Mouse (Mus musculus): ENCODE results near the gene Ephb4. TPM values are rescaled to one million over a fixed set of nuclear protein-coding genes. Genes with fewer than 3 reads are reported as not detected.

Ephb4 gene
- 36.7 and 37.6 TPM in 2 replicates for polyA plus RNA-seq (2015; fragmentation: Nextera tagmentation; extraction: Ambion mirVana)

- WGBS = under 1% methylated on average over 29 of the region's 32 CpGs
- Histone ChIP-seq H3K4me3 (replicated peaks) (peak within 1 kb of the TSS; percentile 76), H3K36me3 (peaks cover 9% of the 10 kb centered on the region), H3K27ac (peak within 1 kb of the TSS; percentile 97), H3K4me2 (replicated peaks) (peak within 1 kb of the TSS; percentile 93), H3K9ac (peak within 1 kb of the TSS; percentile 90), H3K27me3 (replicated peaks) (no peaks in the 10 kb centered on the region), H3K9me3 (no peaks in the 10 kb centered on the region), H3K4me1 (replicated peaks) (peaks cover 50% of the 10 kb centered on the region)
- ATAC-seq = peak; percentile 94
These were observed at the start of gene Ephb4 for GRCm38 (mm10) chr5:137349384-137350204. TSS of gene Ephb4 (plus strand) at chr5:137350109.

DNA sequence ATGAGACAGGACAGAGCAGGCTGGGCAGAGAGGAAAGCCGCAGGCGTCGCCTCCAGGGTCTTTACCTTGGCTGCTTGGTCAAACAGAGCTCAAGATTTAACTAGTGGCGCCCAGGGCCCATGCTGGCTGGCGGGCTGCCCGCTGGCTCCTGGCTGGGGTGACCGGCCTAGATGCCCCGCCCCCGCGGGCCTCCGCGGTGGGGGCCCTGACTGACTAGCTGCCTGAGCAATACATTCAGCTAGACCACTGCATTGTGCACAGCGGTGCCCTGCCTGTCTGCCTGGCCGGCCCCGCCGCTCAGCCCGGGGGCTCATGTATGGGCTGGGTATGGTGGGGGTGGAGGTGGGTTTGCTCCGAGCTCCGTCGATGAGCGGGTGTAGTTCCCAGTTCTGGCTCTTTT, 48.7 kb upstream of the Ephb4 start:
- Histone ChIP-seq H3K4me2 (replicated peaks) (no peak overlapping the region), H3K36me3 (peaks cover 69% of the 10 kb centered on the region), H3K9ac (no peak overlapping the region), H3K27ac (no peak overlapping the region), H3K4me3 (replicated peaks) (no peak overlapping the region), H3K4me1 (replicated peaks) (peaks cover 18% of the 10 kb centered on the region), H3K9me3 (no peaks in the 10 kb centered on the region), H3K27me3 (replicated peaks) (no peaks in the 10 kb centered on the region)
- 77% methylated on average over 21 of the region's 21 CpGs for WGBS
- ATAC-seq = peak; percentile 40; the same call in 1 of the 2 replicates

DNA sequence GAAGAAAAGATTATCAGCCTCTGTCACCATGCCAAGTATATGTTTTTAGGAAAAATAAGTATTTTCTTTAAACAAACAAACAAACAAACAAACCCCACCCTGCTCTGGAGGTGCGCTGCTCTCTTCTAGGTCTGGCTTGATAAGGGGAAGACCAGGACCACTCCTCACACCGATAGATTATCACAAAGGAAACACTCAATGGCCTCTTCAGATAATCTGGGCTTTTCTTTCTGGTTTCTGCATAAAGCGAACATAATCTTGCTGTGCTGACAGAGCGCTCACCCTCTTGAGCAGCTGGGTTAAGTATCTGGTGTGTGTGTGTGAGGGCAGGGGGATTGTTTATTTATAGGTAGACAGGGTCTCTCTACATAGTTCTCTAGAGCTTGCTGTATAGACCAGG, 46.3 kb upstream of the Ephb4 start:
- Histone ChIP-seq H3K4me1 (replicated peaks) (peaks cover 26% of the 10 kb centered on the region), H3K9ac (no peak overlapping the region), H3K4me3 (replicated peaks) (no peak overlapping the region), H3K36me3 (peaks cover 48% of the 10 kb centered on the region), H3K27me3 (replicated peaks) (no peaks in the 10 kb centered on the region), H3K4me2 (replicated peaks) (no peak overlapping the region), H3K9me3 (no peaks in the 10 kb centered on the region), H3K27ac (no peak overlapping the region)
- 75% methylated on average over 4 of the region's 4 CpGs for WGBS
- ATAC-seq = no peak

GRCm38 (mm10) chr5:137304165-137304564, 45.7 kb upstream of the Ephb4 start:
- Histone ChIP-seq H3K27ac (no peak overlapping the region), H3K4me1 (replicated peaks) (peaks cover 26% of the 10 kb centered on the region), H3K27me3 (replicated peaks) (no peaks in the 10 kb centered on the region), H3K9me3 (no peaks in the 10 kb centered on the region), H3K4me2 (replicated peaks) (no peak overlapping the region), H3K9ac (no peak overlapping the region), H3K36me3 (peaks cover 48% of the 10 kb centered on the region), H3K4me3 (replicated peaks) (no peak overlapping the region)
- 61% methylated on average over 3 of the region's 3 CpGs for WGBS
- ATAC-seq = no peak

DNA sequence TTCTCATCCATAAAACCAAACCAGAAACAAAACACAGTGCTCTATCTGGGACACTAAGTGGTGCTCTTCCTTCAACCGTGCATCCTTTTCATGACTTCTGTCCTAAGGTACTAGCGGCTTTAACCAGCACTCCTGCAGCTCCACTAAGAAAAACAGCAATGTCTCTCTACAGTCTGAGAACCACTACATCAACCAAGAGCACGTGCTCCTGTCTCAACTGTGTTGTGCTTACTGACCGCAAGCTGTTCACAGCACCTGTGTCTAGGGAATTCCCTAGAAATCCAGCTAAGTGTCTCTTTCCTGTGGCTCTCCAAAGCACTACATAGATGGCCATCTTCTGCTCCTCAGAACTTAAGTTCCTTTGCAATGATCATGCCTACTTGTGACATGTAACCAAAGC, 45.1 kb upstream of the Ephb4 start:
- no peak overlapping the region for H3K27ac ChIP-seq
- ATAC-seq = no peak
- 47% methylated on average over 4 of the region's 4 CpGs for WGBS
- peak overlapping the region; percentile 58 for H3K4me2 ChIP-seq (replicated peaks)
- no peaks in the 10 kb centered on the region for H3K27me3 ChIP-seq (replicated peaks)
- no peak overlapping the region for H3K9ac ChIP-seq
- peaks cover 48% of the 10 kb centered on the region for H3K36me3 ChIP-seq
- no peaks in the 10 kb centered on the region for H3K9me3 ChIP-seq
- no peak overlapping the region for H3K4me3 ChIP-seq (replicated peaks)
- peaks cover 26% of the 10 kb centered on the region for H3K4me1 ChIP-seq (replicated peaks)

- Histone ChIP-seq H3K4me3 (replicated peaks) (peak overlapping the region; percentile 91), H3K9me3 (no peaks in the 10 kb centered on the region), H3K4me1 (replicated peaks) (peaks cover 26% of the 10 kb centered on the region), H3K4me2 (replicated peaks) (peak overlapping the region; percentile 58), H3K36me3 (peaks cover 48% of the 10 kb centered on the region), H3K9ac (no peak overlapping the region), H3K27ac (no peak overlapping the region), H3K27me3 (replicated peaks) (no peaks in the 10 kb centered on the region)
- 53% methylated on average over 3 of the region's 3 CpGs for WGBS
- no peak for ATAC-seq
These were observed 44.1 kb upstream of the Ephb4 start for GRCm38 (mm10) chr5:137305822-137306221.

DNA sequence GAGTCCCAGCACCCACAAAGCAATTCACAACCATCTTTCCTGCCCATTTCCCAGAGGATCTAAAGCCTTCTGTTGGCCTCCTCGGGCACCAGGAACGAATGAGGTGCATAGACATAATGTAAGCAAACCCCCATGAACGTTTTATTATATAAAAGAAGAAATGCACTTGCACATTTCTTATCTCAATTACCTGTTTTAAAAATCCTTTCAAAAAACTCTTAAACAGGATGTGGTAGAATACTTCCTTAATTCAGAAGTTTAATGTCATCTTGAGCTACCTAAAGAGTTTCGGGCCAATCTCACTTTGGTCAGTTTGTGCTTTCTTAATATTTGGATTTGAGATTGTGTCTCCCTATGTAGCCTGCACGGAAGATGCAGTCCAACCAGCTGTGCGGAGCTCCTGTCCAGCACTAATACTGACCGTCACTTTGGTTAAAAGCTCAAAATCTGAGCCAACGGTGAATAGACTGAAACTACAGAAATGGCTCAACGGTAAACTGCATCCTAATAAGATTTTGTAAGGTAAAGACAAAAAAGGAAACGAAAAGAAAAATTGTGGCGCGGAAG, 43.4 kb upstream of the Ephb4 start:
- Histone ChIP-seq H3K27ac (peak overlapping the region; percentile 95), H3K36me3 (peaks cover 42% of the 10 kb centered on the region), H3K27me3 (replicated peaks) (no peaks in the 10 kb centered on the region), H3K9ac (peak overlapping the region; percentile 96), H3K4me1 (replicated peaks) (peaks cover 26% of the 10 kb centered on the region), H3K9me3 (no peaks in the 10 kb centered on the region), H3K4me2 (replicated peaks) (peak overlapping the region; percentile 58), H3K4me3 (replicated peaks) (peak overlapping the region; percentile 91)
- no peak for ATAC-seq
- WGBS = 9% methylated on average over 12 of the region's 12 CpGs

GRCm38 (mm10) chr5:137307071-137307912, 42.6 kb upstream of the Ephb4 start, which contains the start of gene Srrt:
TSS of gene Srrt (minus strand) at chr5:137307674.
- Histone ChIP-seq H3K27me3 (replicated peaks) (no peaks in the 10 kb centered on the region), H3K27ac (peak within 1 kb of the TSS; percentile 95), H3K4me2 (replicated peaks) (peak within 1 kb of the TSS; percentile 67), H3K36me3 (peaks cover 35% of the 10 kb centered on the region), H3K4me1 (replicated peaks) (peaks cover 32% of the 10 kb centered on the region), H3K9me3 (no peaks in the 10 kb centered on the region), H3K9ac (peak within 1 kb of the TSS; percentile 96), H3K4me3 (replicated peaks) (peak within 1 kb of the TSS; percentile 91)
- WGBS = under 1% methylated on average over 72 of the region's 72 CpGs
- peak; percentile 91 for ATAC-seq

- H3K4me1 ChIP-seq (replicated peaks) = peaks cover 42% of the 10 kb centered on the region
These were observed 41.6 kb upstream of the Ephb4 start for GRCm38 (mm10) chr5:137308356-137308755.

DNA sequence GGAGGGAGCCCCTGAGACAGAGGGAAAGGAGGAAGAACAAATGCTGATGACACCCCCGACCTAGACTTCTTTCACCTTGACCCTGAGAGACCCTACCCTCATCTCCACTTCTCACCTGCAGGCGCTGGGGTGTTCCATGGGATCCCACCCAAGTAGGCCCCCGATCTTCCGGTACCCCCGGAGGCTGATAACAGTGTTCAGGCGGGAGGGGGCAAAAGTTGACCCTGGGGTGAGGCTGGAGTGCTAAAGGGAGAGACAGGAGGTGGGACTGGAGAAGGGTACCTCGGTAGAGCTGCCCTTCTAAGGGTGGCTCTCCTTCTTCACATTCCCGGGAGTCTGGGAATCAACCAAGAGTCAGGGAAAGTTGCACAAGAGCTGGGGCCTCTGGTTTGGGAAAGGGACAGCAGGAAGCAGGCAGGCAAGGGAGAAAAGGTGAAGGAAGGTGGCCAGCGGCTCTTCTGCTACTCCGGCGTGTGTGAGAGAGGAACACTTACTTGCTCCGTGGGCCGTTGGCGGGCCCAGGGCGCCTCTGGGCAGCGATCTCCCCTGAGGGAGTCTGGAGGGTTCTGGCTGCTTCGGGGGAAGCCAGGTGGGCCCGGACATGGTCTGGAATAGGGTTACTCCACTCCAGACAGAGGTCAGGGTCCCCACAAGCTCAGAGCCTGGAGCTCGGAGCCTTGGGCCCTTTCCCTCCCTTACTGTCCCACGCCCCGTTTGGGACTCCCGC, 36.3 kb upstream of the Ephb4 start:
- Histone ChIP-seq H3K9ac (peak overlapping the region; percentile 72), H3K4me1 (replicated peaks) (peaks cover 37% of the 10 kb centered on the region), H3K4me2 (replicated peaks) (peak overlapping the region; percentile 78), H3K4me3 (replicated peaks) (peak overlapping the region; percentile 64), H3K27me3 (replicated peaks) (no peaks in the 10 kb centered on the region), H3K36me3 (peaks cover 22% of the 10 kb centered on the region), H3K27ac (peak overlapping the region; percentile 91), H3K9me3 (no peaks in the 10 kb centered on the region)
- WGBS = 1% methylated on average over 22 of the region's 22 CpGs
- ATAC-seq = peak; percentile 52

More at GRCm38 (mm10) chr5:137308356-137308755, 41.6 kb upstream of the Ephb4 start:
- Histone ChIP-seq H3K27me3 (replicated peaks) (no peaks in the 10 kb centered on the region), H3K9me3 (no peaks in the 10 kb centered on the region), H3K36me3 (peaks cover 28% of the 10 kb centered on the region), H3K9ac (peak overlapping the region; percentile 96; the same call in 1 of the 2 replicates), H3K27ac (peak overlapping the region; percentile 95), H3K4me2 (replicated peaks) (peak overlapping the region; percentile 67), H3K4me3 (replicated peaks) (peak overlapping the region; percentile 91)
- ATAC-seq = no peak
- 96% methylated on average over 4 of the region's 4 CpGs for WGBS

- peak; percentile 90 for ATAC-seq
- Histone ChIP-seq H3K4me3 (replicated peaks) (peak within 1 kb of the TSS; percentile 64), H3K36me3 (peaks cover 14% of the 10 kb centered on the region), H3K4me1 (replicated peaks) (peaks cover 37% of the 10 kb centered on the region), H3K9ac (peak within 1 kb of the TSS; percentile 72), H3K27me3 (replicated peaks) (no peaks in the 10 kb centered on the region), H3K9me3 (no peaks in the 10 kb centered on the region), H3K4me2 (replicated peaks) (peak within 1 kb of the TSS; percentile 78), H3K27ac (peak within 1 kb of the TSS; percentile 91)
- WGBS = 17% methylated on average over 30 of the region's 30 CpGs
These were observed 35.5 kb upstream of the Ephb4 start, which contains the start of gene Trip6 for GRCm38 (mm10) chr5:137314193-137315083. TSS of gene Trip6 (minus strand) at chr5:137314404.
